Mouse (Mus musculus): ENCODE measurements around the gene Lrig3.

- TF ChIP-seq CTCF (IDR thresholded peaks at IDR 0.05; ENCODE audit: control insufficient read depth, insufficient read depth, low read length), result no peak
- TF ChIP-seq POLR2A (IDR thresholded peaks at IDR 0.05; ENCODE audit: borderline replicate concordance, control insufficient read depth, low read depth, low read length), result no peak
These were observed 31.0 kb downstream of the Lrig3 start for GRCm38 (mm10) chr10:125996989-125997388.
